Mouse (Mus musculus): ENCODE data around the gene Tmem14a. TPM values are rescaled to one million over a fixed set of nuclear protein-coding genes. Genes with fewer than 3 reads are reported as not detected.
"Not testable (repeated sequence)": the region's sequence is repeated elsewhere in the genome, so short reads cannot be mapped to it uniquely, and the experiment has no call there.

Gene Tmem14a
- polyA plus RNA-seq, 1 experiment from 2014 or later = 11.5 TPM

GRCm38 (mm10) chr1:21274437-21275040 lies 56.2 kb downstream of the Tmem14a start:
- no peaks in the 10 kb centered on the region for H3K9me3 ChIP-seq (ENCODE audit: control insufficient read depth, low read length)
- H3K4me1 ChIP-seq (ENCODE audit: control insufficient read depth, insufficient read depth, low read length) = 0 out of 2 replicates have a peak, but pooled peaks cover 4% of the 10 kb centered on the region
- H3K4me2 ChIP-seq (ENCODE audit: low read depth, low read length) = no peak overlapping the region
- 60% methylated on average over 2 of the region's 2 CpGs for WGBS
- no peak overlapping the region for H3K27ac ChIP-seq (replicated peaks; ENCODE audit: low read depth, low read length)
- H3K9ac ChIP-seq (ENCODE audit: low read depth, low read length) = no peak overlapping the region
- no peaks in the 10 kb centered on the region for H3K27me3 ChIP-seq (replicated peaks; ENCODE audit: control insufficient read depth, insufficient read depth, low read length)
- ATAC-seq (ENCODE audit: low read depth) (no peak), DNase-seq (ENCODE audit: low spot score) (no peak)
- no peaks in the 10 kb centered on the region for H3K36me3 ChIP-seq (ENCODE audit: control insufficient read depth, insufficient read depth, low read length)
- no peak overlapping the region for H3K4me3 ChIP-seq (ENCODE audit: low read depth, low read length)

GRCm38 (mm10) chr1:21275366-21275765 lies 57.0 kb downstream of the Tmem14a start:
- WGBS = 90% methylated on average over 5 of the region's 5 CpGs
- H3K4me1 ChIP-seq (ENCODE audit: control insufficient read depth, insufficient read depth, low read length); ATAC-seq (ENCODE audit: low read depth): not testable (repeated sequence)

GRCm38 (mm10) chr1:21276158-21276557 lies 57.8 kb downstream of the Tmem14a start:
- H3K27me3 ChIP-seq (replicated peaks; ENCODE audit: control insufficient read depth, insufficient read depth, low read length); H3K27ac ChIP-seq (replicated peaks; ENCODE audit: low read depth, low read length); H3K4me1 ChIP-seq (ENCODE audit: control insufficient read depth, insufficient read depth, low read length); H3K9ac ChIP-seq (ENCODE audit: low read depth, low read length); H3K4me3 ChIP-seq (ENCODE audit: low read depth, low read length); ATAC-seq (ENCODE audit: low read depth); H3K36me3 ChIP-seq (ENCODE audit: control insufficient read depth, insufficient read depth, low read length); H3K4me2 ChIP-seq (ENCODE audit: low read depth, low read length); H3K9me3 ChIP-seq (ENCODE audit: control insufficient read depth, low read length); DNase-seq (ENCODE audit: low spot score): not testable (repeated sequence)
- 61% methylated on average over 1 of the region's 2 CpGs for WGBS

More at GRCm38 (mm10) chr1:21275366-21275765, 57.0 kb downstream of the Tmem14a start:
- DNase-seq (ENCODE audit: low spot score); H3K9me3 ChIP-seq (ENCODE audit: control insufficient read depth, low read length); H3K4me3 ChIP-seq (ENCODE audit: low read depth, low read length); H3K27me3 ChIP-seq (replicated peaks; ENCODE audit: control insufficient read depth, insufficient read depth, low read length); H3K4me2 ChIP-seq (ENCODE audit: low read depth, low read length); H3K36me3 ChIP-seq (ENCODE audit: control insufficient read depth, insufficient read depth, low read length); H3K27ac ChIP-seq (replicated peaks; ENCODE audit: low read depth, low read length); H3K9ac ChIP-seq (ENCODE audit: low read depth, low read length): not testable (repeated sequence)

Other genes starting within 250 kb of the Tmem14a start
- gene Tram2, start 139.3 kb upstream of the Tmem14a start, polyA plus RNA-seq (2014; fragmentation: Nextera tagmentation; extraction: Ambion mirVana) = 12.8 and 14.4 TPM in 2 replicates
- 3.4 and 4.4 TPM in 2 replicates for gene Gsta3, start 22.0 kb downstream of the Tmem14a start, polyA plus RNA-seq (2014; fragmentation: Nextera tagmentation; extraction: Ambion mirVana)
- not detected in 2 replicates for gene Khdc1a, start 131.1 kb downstream of the Tmem14a start, polyA plus RNA-seq (2014; fragmentation: Nextera tagmentation; extraction: Ambion mirVana)
- gene Khdc1c, start 149.8 kb downstream of the Tmem14a start, polyA plus RNA-seq (2014; fragmentation: Nextera tagmentation; extraction: Ambion mirVana) = not detected in 2 replicates
- gene Khdc1b, start 165.0 kb downstream of the Tmem14a start, polyA plus RNA-seq (2014; fragmentation: Nextera tagmentation; extraction: Ambion mirVana) = 0.17 TPM in 1 of 2 replicates, not detected in the other